Mouse (Mus musculus) CH12F3 (cell line): ENCODE data around the gene Afap1l2.

Experiments used
- in situ Hi-C: fragments of 300-500 bp; cut with MboI; formaldehyde crosslinking; loops from 2 replicates; pipeline ENCODE4 v1.14.3; 2020; ENCODE audit warnings: low sequenced_read_pairs

Afap1l2 gene

GRCm38 (mm10) chr19:56976962-56977948 is 30.8 kb downstream of the Afap1l2 start:
- in situ Hi-C loops, result no loop called here

GRCm38 (mm10) chr19:56976515-56976914 is 31.5 kb downstream of the Afap1l2 start:
- in situ Hi-C loops, result no loop called here

- in situ Hi-C loops, result no loop called here
These were observed 32.5 kb downstream of the Afap1l2 start for GRCm38 (mm10) chr19:56975502-56975901.

GRCm38 (mm10) chr19:56974159-56974558 is 33.9 kb downstream of the Afap1l2 start:
- in situ Hi-C loops, result no loop called here

- in situ Hi-C loops, result no loop called here
These were observed 35.3 kb downstream of the Afap1l2 start for GRCm38 (mm10) chr19:56972768-56973167.

GRCm38 (mm10) chr19:56971347-56971746 is 36.7 kb downstream of the Afap1l2 start:
- in situ Hi-C loops, result no loop called here

- in situ Hi-C loops, result no loop called here
These were observed 44.2 kb downstream of the Afap1l2 start for GRCm38 (mm10) chr19:56963876-56964275.

GRCm38 (mm10) chr19:56959601-56960000 is 48.4 kb downstream of the Afap1l2 start:
- in situ Hi-C loops, result no loop called here

- in situ Hi-C loops, result no loop called here
These were observed 49.0 kb downstream of the Afap1l2 start for GRCm38 (mm10) chr19:56959057-56959456.

GRCm38 (mm10) chr19:56958582-56959021 is 49.4 kb downstream of the Afap1l2 start:
- in situ Hi-C loops, result no loop called here

GRCm38 (mm10) chr19:56958011-56958410 is 50.0 kb downstream of the Afap1l2 start:
- in situ Hi-C loops, result no loop called here

GRCm38 (mm10) chr19:56955568-56956513 is 52.2 kb downstream of the Afap1l2 start:
- in situ Hi-C loops, result no loop called here

GRCm38 (mm10) chr19:56954857-56955256 is 53.2 kb downstream of the Afap1l2 start:
- in situ Hi-C loops, result no loop called here

- in situ Hi-C loops, result no loop called here
These were observed 54.2 kb downstream of the Afap1l2 start for GRCm38 (mm10) chr19:56953856-56954255.

- in situ Hi-C loops, result no loop called here
These were observed 57.2 kb downstream of the Afap1l2 start for GRCm38 (mm10) chr19:56950818-56951217.

GRCm38 (mm10) chr19:56949868-56950267 is 58.2 kb downstream of the Afap1l2 start:
- in situ Hi-C loops, result no loop called here

GRCm38 (mm10) chr19:56947971-56948610 is 59.9 kb downstream of the Afap1l2 start:
- in situ Hi-C loops, result no loop called here

GRCm38 (mm10) chr19:56946727-56947126 is 61.3 kb downstream of the Afap1l2 start:
- in situ Hi-C loops, result no loop called here

GRCm38 (mm10) chr19:56946277-56946676 is 61.8 kb downstream of the Afap1l2 start:
- in situ Hi-C loops, result no loop called here

- in situ Hi-C loops, result no loop called here
These were observed 62.4 kb downstream of the Afap1l2 start for GRCm38 (mm10) chr19:56945621-56946020.

- in situ Hi-C loops, result no loop called here
These were observed 63.2 kb downstream of the Afap1l2 start for GRCm38 (mm10) chr19:56944826-56945225.
